Mouse (Mus musculus): Measurements from ENCODE around the gene Gm16223. TPM values are rescaled to one million over a fixed set of nuclear protein-coding genes. Genes with fewer than 3 reads are reported as not detected.

Gm16223 gene
- polyA plus RNA-seq (2015; fragmentation: Nextera tagmentation; extraction: Ambion mirVana): not detected in 2 replicates

DNA sequence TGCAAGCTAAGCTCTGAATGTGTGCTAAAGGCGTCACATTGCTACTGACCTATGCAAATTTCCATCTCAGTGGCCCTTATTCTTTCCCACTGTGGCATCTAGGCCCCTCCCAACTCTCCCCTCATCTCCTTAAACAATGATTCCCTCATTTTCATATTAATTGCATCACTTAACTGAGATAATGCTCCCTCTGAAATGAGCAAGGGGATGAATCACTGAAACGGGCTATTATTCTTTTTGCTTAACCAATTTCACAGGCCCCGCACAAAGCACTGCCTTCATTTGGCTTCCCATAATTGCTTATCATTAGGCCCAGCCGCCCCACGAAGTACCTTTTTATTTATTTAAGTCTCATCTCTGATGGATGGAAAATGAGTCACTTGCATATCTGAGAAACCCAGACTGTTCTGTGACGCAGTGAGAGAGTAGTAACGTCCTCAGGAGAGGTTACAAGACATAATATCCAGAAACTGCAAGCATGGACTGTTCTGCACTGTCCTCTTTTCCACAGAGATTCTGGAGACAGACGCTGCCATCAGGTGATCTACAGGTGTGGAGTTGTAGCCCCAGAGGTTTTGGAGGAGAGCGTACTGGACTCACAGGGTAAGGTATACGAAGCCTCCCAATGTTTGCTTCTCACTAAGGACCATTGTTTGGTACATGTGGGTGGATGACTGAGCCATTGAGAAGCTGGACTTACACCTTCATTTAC lies at the start of gene Gm16223:
Gene Gm16223 (plus strand): TSS at position 485 of the 712 bp plus-strand sequence.
- WGBS: 36% methylated on average over 10 of the region's 10 CpGs
- Histone ChIP-seq H3K4me2 (no peak within 1 kb of the TSS), H3K27me3 (no peaks in the 10 kb centered on the region), H3K4me3 (no peak within 1 kb of the TSS), H3K9ac (no peak within 1 kb of the TSS), H3K9me3 (replicated peaks) (no peaks in the 10 kb centered on the region), H3K27ac (no peak within 1 kb of the TSS), H3K4me1 (peaks cover 12% of the 10 kb centered on the region), H3K36me3 (ENCODE audit: poor library complexity, severe bottlenecking) (no peaks in the 10 kb centered on the region)
- ATAC-seq: peak; percentile 84

GRCm38 (mm10) chr5:42022029-42022428 lies 45.7 kb upstream of the Gm16223 start:
- no peak overlapping the region for H3K4me2 ChIP-seq
- no peaks in the 10 kb centered on the region for H3K9me3 ChIP-seq (replicated peaks)
- no peaks in the 10 kb centered on the region for H3K36me3 ChIP-seq (ENCODE audit: poor library complexity, severe bottlenecking)
- H3K27me3 ChIP-seq: no peaks in the 10 kb centered on the region
- no peaks in the 10 kb centered on the region for H3K4me1 ChIP-seq
- no peak overlapping the region for H3K27ac ChIP-seq
- ATAC-seq: no peak
- no peak overlapping the region for H3K4me3 ChIP-seq
- H3K9ac ChIP-seq: no peak overlapping the region
- 92% methylated on average over 3 of the region's 3 CpGs for WGBS

GRCm38 (mm10) chr5:42023521-42023920 lies 44.2 kb upstream of the Gm16223 start:
- Histone ChIP-seq H3K36me3 (ENCODE audit: poor library complexity, severe bottlenecking) (no peaks in the 10 kb centered on the region), H3K4me2 (no peak overlapping the region), H3K27me3 (no peaks in the 10 kb centered on the region), H3K27ac (no peak overlapping the region), H3K9ac (no peak overlapping the region), H3K9me3 (replicated peaks) (no peaks in the 10 kb centered on the region), H3K4me3 (no peak overlapping the region), H3K4me1 (no peaks in the 10 kb centered on the region)
- peak; percentile 38; the same call in 1 of the 2 replicates for ATAC-seq
- 85% methylated on average over 1 of the region's 1 CpGs for WGBS

DNA sequence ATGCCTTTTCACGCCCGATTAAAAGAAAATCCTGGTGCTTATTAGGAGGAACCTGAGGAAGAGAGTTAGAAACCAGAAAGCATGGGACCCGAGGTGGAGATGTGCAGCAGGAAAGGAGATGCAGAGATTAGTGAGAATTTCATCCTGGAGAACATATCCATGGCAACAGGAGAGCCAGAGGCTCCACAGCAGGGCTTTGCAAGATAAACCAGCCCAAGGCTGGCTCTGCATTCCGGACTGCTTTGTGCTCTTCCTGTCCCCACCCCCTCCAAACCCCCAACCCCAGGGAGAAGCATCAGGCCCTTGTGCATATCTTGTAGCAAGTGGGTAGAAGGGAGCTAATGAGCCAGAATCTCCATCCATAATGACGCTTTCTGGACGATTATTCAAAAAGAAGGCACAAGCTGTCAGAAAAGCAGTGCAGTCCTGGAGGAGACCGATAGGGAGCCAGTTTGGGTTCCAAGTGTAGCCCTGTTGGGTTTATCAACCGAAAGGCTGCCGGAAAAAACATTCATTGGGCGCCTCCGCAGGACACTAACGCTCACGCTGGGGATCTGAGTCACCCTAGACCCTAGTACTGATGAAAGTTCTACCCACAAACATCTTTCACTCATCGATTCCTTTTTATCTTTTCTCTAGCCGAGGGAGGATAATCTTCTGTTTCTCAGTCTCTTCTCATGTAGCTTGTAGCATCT lies 31.2 kb upstream of the Gm16223 start:
- no peaks in the 10 kb centered on the region for H3K4me1 ChIP-seq
- H3K4me2 ChIP-seq: no peak overlapping the region
- H3K9ac ChIP-seq: no peak overlapping the region
- no peak overlapping the region for H3K27ac ChIP-seq
- no peak overlapping the region for H3K4me3 ChIP-seq
- no peak for ATAC-seq
- no peaks in the 10 kb centered on the region for H3K9me3 ChIP-seq (replicated peaks)
- no peaks in the 10 kb centered on the region for H3K27me3 ChIP-seq
- no peaks in the 10 kb centered on the region for H3K36me3 ChIP-seq (ENCODE audit: poor library complexity, severe bottlenecking)
- WGBS: 50% methylated on average over 15 of the region's 15 CpGs

DNA sequence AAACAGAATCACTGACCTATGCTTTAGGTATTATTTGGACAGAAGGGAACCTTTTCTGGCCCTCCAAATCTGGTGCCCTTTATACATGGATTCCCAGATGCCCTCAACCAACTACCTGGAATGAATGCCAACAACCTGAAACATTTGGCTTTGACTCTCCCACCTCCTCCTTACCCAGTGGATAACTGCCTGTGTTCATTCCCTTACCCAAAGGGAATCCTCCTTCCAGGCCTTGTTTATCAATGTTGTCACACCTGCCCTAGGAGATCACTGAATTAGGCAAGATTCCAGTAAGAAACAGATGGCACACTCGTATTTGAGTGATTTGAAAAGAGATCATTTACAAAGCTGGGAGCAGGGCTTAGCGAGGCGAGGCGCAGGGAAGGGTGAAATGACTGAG lies 13.1 kb upstream of the Gm16223 start:
- Histone ChIP-seq H3K9me3 (replicated peaks) (no peaks in the 10 kb centered on the region), H3K36me3 (ENCODE audit: poor library complexity, severe bottlenecking) (no peaks in the 10 kb centered on the region), H3K4me3 (no peak overlapping the region), H3K4me2 (no peak overlapping the region), H3K9ac (no peak overlapping the region), H3K27me3 (no peaks in the 10 kb centered on the region), H3K4me1 (no peaks in the 10 kb centered on the region), H3K27ac (no peak overlapping the region)
- no peak for ATAC-seq
- WGBS: 76% methylated on average over 4 of the region's 4 CpGs

DNA sequence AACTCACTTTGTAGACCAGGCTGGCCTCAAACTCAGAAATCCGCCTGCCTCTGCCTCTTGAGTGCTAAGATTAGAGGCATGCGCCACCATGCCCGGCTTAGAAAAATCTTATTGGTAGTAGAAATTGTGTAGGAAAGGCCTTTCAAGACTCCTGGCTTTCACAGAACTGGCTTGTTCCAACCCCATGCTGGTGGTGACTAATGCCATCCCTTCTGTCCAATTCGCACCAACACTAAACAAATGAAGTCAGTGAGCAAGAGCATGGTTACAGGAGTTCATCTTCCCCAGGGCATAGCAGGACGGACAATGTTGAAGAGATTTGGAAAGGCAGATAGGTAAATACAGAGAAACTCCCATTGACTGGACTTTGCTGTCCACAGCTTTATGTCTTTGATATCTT lies 12.6 kb upstream of the Gm16223 start:
- Histone ChIP-seq H3K9ac (no peak overlapping the region), H3K36me3 (ENCODE audit: poor library complexity, severe bottlenecking) (no peaks in the 10 kb centered on the region), H3K4me1 (no peaks in the 10 kb centered on the region), H3K27ac (no peak overlapping the region), H3K4me3 (no peak overlapping the region), H3K4me2 (no peak overlapping the region), H3K27me3 (no peaks in the 10 kb centered on the region), H3K9me3 (replicated peaks) (no peaks in the 10 kb centered on the region)
- ATAC-seq: no peak
- 95% methylated on average over 5 of the region's 5 CpGs for whole genome bisulfite sequencing

- Histone ChIP-seq H3K36me3 (ENCODE audit: poor library complexity, severe bottlenecking) (no peaks in the 10 kb centered on the region), H3K4me1 (peaks cover 12% of the 10 kb centered on the region), H3K9ac (no peak overlapping the region), H3K27me3 (no peaks in the 10 kb centered on the region), H3K27ac (no peak overlapping the region), H3K9me3 (replicated peaks) (no peaks in the 10 kb centered on the region), H3K4me3 (no peak overlapping the region), H3K4me2 (no peak overlapping the region)
- WGBS: 58% methylated on average over 2 of the region's 2 CpGs
- no peak for ATAC-seq
Observed at GRCm38 (mm10) chr5:42065090-42065489, 2.7 kb upstream of the Gm16223 start.

DNA sequence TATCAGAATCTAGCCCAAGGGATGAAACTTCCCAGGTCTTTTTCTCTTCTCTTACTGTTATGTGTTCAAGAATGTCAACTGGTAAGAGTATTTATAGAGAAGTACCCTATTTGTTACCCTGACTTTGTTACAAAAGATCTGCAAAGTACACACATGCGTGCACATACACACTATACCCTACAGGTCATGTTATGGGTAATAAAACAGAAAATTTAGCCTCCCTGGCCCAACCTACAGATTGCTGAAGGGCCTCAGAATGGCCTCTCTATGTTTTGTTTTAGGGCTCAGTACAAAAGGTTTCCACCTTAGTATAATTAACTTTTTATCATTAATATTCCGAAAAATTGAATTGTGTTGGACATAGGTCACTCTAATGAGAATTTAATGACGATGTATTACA lies 685 bp upstream of the Gm16223 start:
- H3K4me3 ChIP-seq: no peak overlapping the region
- no peak overlapping the region for H3K9ac ChIP-seq
- ATAC-seq: peak; percentile 44
- H3K36me3 ChIP-seq (ENCODE audit: poor library complexity, severe bottlenecking): no peaks in the 10 kb centered on the region
- H3K9me3 ChIP-seq (replicated peaks): no peaks in the 10 kb centered on the region
- 46% methylated on average over 3 of the region's 3 CpGs for WGBS
- no peaks in the 10 kb centered on the region for H3K27me3 ChIP-seq
- peaks cover 12% of the 10 kb centered on the region for H3K4me1 ChIP-seq
- H3K4me2 ChIP-seq: no peak overlapping the region
- H3K27ac ChIP-seq: no peak overlapping the region

- no peak overlapping the region for H3K9ac ChIP-seq
- ATAC-seq: peak; percentile 72
- WGBS: 85% methylated on average over 1 of the region's 1 CpGs
- H3K4me3 ChIP-seq: no peak overlapping the region
- H3K27ac ChIP-seq: no peak overlapping the region
- no peaks in the 10 kb centered on the region for H3K27me3 ChIP-seq
- H3K4me2 ChIP-seq: no peak overlapping the region
- H3K9me3 ChIP-seq (replicated peaks): no peaks in the 10 kb centered on the region
- H3K36me3 ChIP-seq (ENCODE audit: poor library complexity, severe bottlenecking): no peaks in the 10 kb centered on the region
- H3K4me1 ChIP-seq: peaks cover 12% of the 10 kb centered on the region
Observed at GRCm38 (mm10) chr5:42068188-42068579, 424 bp downstream of the Gm16223 start.

GRCm38 (mm10) chr5:42116586-42117346 lies 49.0 kb downstream of the Gm16223 start:
- H3K9me3 ChIP-seq (replicated peaks): no peaks in the 10 kb centered on the region
- H3K4me1 ChIP-seq: no peaks in the 10 kb centered on the region
- no peak overlapping the region for H3K4me2 ChIP-seq
- H3K36me3 ChIP-seq (ENCODE audit: poor library complexity, severe bottlenecking): no peaks in the 10 kb centered on the region
- no peaks in the 10 kb centered on the region for H3K27me3 ChIP-seq
- no peak for ATAC-seq
- WGBS: 87% methylated on average over 5 of the region's 5 CpGs
- H3K27ac ChIP-seq: no peak overlapping the region
- H3K9ac ChIP-seq: no peak overlapping the region
- H3K4me3 ChIP-seq: no peak overlapping the region

GRCm38 (mm10) chr5:42125562-42125961 lies 57.8 kb downstream of the Gm16223 start:
- Histone ChIP-seq H3K4me1 (no peaks in the 10 kb centered on the region), H3K36me3 (ENCODE audit: poor library complexity, severe bottlenecking) (no peaks in the 10 kb centered on the region), H3K27me3 (no peaks in the 10 kb centered on the region), H3K4me3 (no peak overlapping the region), H3K9ac (no peak overlapping the region), H3K27ac (no peak overlapping the region), H3K9me3 (replicated peaks) (no peaks in the 10 kb centered on the region), H3K4me2 (no peak overlapping the region)
- no peak for ATAC-seq

DNA sequence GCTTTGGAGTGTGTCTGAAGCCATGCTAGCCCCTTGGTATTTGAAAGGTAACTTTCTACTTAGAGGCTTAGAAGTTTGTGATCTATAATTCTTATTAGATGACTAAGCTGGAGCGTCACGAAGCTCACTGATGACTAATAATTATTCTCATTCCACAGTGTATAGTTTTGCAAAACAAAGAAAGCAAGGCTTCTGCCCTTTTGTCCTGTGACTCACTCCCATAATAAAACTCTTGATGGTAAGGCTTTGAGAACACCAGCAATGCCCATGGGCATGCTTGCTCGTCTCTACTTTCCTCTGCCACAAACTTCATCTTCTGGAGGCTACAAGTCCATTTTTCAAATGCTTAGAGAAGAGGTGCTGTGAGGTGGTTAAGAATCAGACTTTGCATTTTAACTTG lies 87.9 kb downstream of the Gm16223 start:
- Histone ChIP-seq H3K27ac (no peak overlapping the region), H3K36me3 (ENCODE audit: poor library complexity, severe bottlenecking) (no peaks in the 10 kb centered on the region), H3K4me2 (no peak overlapping the region), H3K4me1 (no peaks in the 10 kb centered on the region), H3K9me3 (replicated peaks) (no peaks in the 10 kb centered on the region), H3K27me3 (no peaks in the 10 kb centered on the region), H3K9ac (no peak overlapping the region), H3K4me3 (no peak overlapping the region)
- ATAC-seq: no peak
- 64% methylated on average over 3 of the region's 3 CpGs for WGBS
